Mouse (Mus musculus): ENCODE measurements around the gene Lmo4.

GRCm38 (mm10) chr3:144185327-144186152 lies 19.5 kb downstream of the Lmo4 start:
- no peak for TF ChIP-seq CTCF (IDR thresholded peaks at IDR 0.05; ENCODE audit: insufficient read depth, low read depth, low read length)
- no peak for TF ChIP-seq POLR2A (IDR thresholded peaks at IDR 0.05; ENCODE audit: insufficient read depth, low read depth, low read length)
